In the genomic region with DNA sequence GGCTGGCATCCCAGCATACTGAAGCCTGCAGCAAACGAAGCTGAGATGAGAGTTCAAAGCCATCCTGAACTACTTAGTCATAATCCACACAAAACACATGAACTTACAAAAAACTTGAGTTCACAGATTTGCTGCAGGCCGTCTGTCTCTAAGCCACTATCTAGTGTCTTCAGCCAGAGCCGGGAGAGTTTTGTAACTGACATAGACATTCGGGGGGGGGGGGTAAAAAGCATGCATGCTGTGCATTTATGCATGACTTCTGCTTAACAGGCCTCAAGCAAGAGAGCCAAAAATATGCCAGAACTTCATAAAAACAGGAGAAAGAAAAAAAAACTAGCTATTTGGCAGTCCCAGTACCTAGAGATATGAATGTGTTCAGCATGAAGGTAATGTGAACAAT, we compare ENCODE assay signal across 21 mouse cellular contexts.
DNase-seq lines count a peak whose midpoint lies in the region; ATAC-seq lines count a peak whose summit lies in the region.
"Had no signal": no experiment of that assay in that cellular context is flagged by ENCODE, and none has a peak within 500 bp of the region (broad histone marks: within the 10 kb centered on the region; RNA-seq: fewer than 3 reads in every experiment).

No protein-coding gene starts in this region.

- no peak overlapping the region for H3K9ac ChIP-seq in embryonic facial prominence, embryonic 12.5 days
- no peak overlapping the region for H3K9ac ChIP-seq in limb, embryonic 12.5 days (replicated peaks)
- H3K9ac ChIP-seq in embryonic facial prominence, embryonic 13.5 days = no peak overlapping the region
- H3K9ac ChIP-seq in limb, embryonic 13.5 days = 0 out of 2 replicates have a peak overlapping the region, but pooled peaks have one; percentile 19
- H3K9ac ChIP-seq: heart, embryonic 12.5 days; hindbrain, embryonic 14.5 days; intestine, embryonic 15.5 days had no signal

- H3K4me3 ChIP-seq in embryonic facial prominence, embryonic 12.5 days = no peak overlapping the region
- no peak overlapping the region for H3K4me3 ChIP-seq in embryonic facial prominence, embryonic 10.5 days
- no peak overlapping the region for H3K4me3 ChIP-seq in limb, embryonic 12.5 days (replicated peaks)
- no peak overlapping the region for H3K4me3 ChIP-seq in limb, embryonic 10.5 days
- no peak overlapping the region for H3K4me3 ChIP-seq in embryonic facial prominence, embryonic 13.5 days
- H3K4me3 ChIP-seq in limb, embryonic 13.5 days = no peak overlapping the region
- H3K4me3 ChIP-seq: gastrocnemius, adult 2 months; heart, embryonic 12.5 days; hindbrain, embryonic 10.5 days; intestine, embryonic 15.5 days had no signal

- ATAC-seq in embryonic facial prominence, embryonic 12.5 days (ENCODE audit: insufficient number of reproducible peaks, insufficient read depth, low FRiP score, low TSS enrichment) = no peak
- no peak for ATAC-seq in limb, embryonic 12.5 days (ENCODE audit: insufficient number of reproducible peaks, insufficient read depth, low FRiP score, low TSS enrichment, low read depth)
- ATAC-seq in embryonic facial prominence, embryonic 13.5 days (ENCODE audit: insufficient number of reproducible peaks, insufficient read depth, low FRiP score, low TSS enrichment, low read depth) = no peak
- ATAC-seq in limb, embryonic 13.5 days (ENCODE audit: low FRiP score, low read depth) = no peak
- ATAC-seq: CD4-positive, CD25-positive, alpha-beta regulatory T cell, adult 4 months; intestine, embryonic 15.5 days had no signal

- peak overlapping the region; percentile 57; the same call in 1 of the 2 replicates for H3K27ac ChIP-seq in embryonic facial prominence, embryonic 12.5 days
- no peak overlapping the region for H3K27ac ChIP-seq in embryonic facial prominence, embryonic 10.5 days (replicated peaks)
- H3K27ac ChIP-seq in limb, embryonic 12.5 days = peak overlapping the region; percentile 73; the same call in 1 of the 2 replicates
- no peak overlapping the region for H3K27ac ChIP-seq in limb, embryonic 10.5 days
- peak overlapping the region; percentile 36; the same call in 1 of the 2 replicates for H3K27ac ChIP-seq in embryonic facial prominence, embryonic 13.5 days
- peak overlapping the region; percentile 44; the same call in 1 of the 2 replicates for H3K27ac ChIP-seq in limb, embryonic 13.5 days
- H3K27ac ChIP-seq: gastrocnemius, adult 2 months; hindbrain, embryonic 10.5 days; hindbrain, embryonic 14.5 days; intestine, embryonic 15.5 days had no signal

- no peaks in the 10 kb centered on the region for H3K9me3 ChIP-seq in embryonic facial prominence, embryonic 12.5 days
- no peaks in the 10 kb centered on the region for H3K9me3 ChIP-seq in embryonic facial prominence, embryonic 10.5 days
- no peaks in the 10 kb centered on the region for H3K9me3 ChIP-seq in limb, embryonic 12.5 days
- H3K9me3 ChIP-seq in limb, embryonic 10.5 days (replicated peaks) = no peaks in the 10 kb centered on the region
- H3K9me3 ChIP-seq in embryonic facial prominence, embryonic 13.5 days = peaks cover 4% of the 10 kb centered on the region; the same call in 1 of the 2 replicates
- H3K9me3 ChIP-seq in limb, embryonic 13.5 days = no peaks in the 10 kb centered on the region
- H3K9me3 ChIP-seq: heart, embryonic 12.5 days; hindbrain, embryonic 10.5 days; intestine, embryonic 15.5 days had no signal

- no peak for DNase-seq in embryonic facial prominence, embryonic 10.5 days (ENCODE audit: low spot score)
- DNase-seq in limb, embryonic 10.5 days (ENCODE audit: low spot score) = no peak
- DNase-seq in right cerebral cortex, adult 18-20 months = no peak
- no peak for DNase-seq in left cerebral cortex, postnatal 14 days (ENCODE audit: low spot score in 2 of 2)
- DNase-seq: adrenal gland, postnatal 10 days; B cell, adult 2 months; cerebellum, adult 11-12 months; cerebellum, adult 9-11 months; cerebellum, postnatal 36 days; gastrocnemius, adult 2 months; gastrocnemius, postnatal 25 days had no signal

- no peaks in the 10 kb centered on the region for H3K4me1 ChIP-seq in embryonic facial prominence, embryonic 12.5 days
- no peaks in the 10 kb centered on the region for H3K4me1 ChIP-seq in embryonic facial prominence, embryonic 10.5 days
- H3K4me1 ChIP-seq in limb, embryonic 12.5 days (replicated peaks) = peaks cover 10% of the 10 kb centered on the region; the same call in 1 of the 2 replicates
- H3K4me1 ChIP-seq in limb, embryonic 10.5 days = peaks cover 5% of the 10 kb centered on the region; the same call in 1 of the 2 replicates
- peaks cover 12% of the 10 kb centered on the region for H3K4me1 ChIP-seq in embryonic facial prominence, embryonic 13.5 days
- peaks cover 20% of the 10 kb centered on the region for H3K4me1 ChIP-seq in limb, embryonic 13.5 days
- H3K4me1 ChIP-seq: heart, embryonic 12.5 days; hindbrain, embryonic 10.5 days; intestine, embryonic 15.5 days had no signal

- H3K36me3 ChIP-seq in embryonic facial prominence, embryonic 12.5 days = no peaks in the 10 kb centered on the region
- H3K36me3 ChIP-seq in embryonic facial prominence, embryonic 10.5 days (replicated peaks) = no peaks in the 10 kb centered on the region
- H3K36me3 ChIP-seq in limb, embryonic 12.5 days = no peaks in the 10 kb centered on the region
- H3K36me3 ChIP-seq in limb, embryonic 10.5 days = no peaks in the 10 kb centered on the region
- no peaks in the 10 kb centered on the region for H3K36me3 ChIP-seq in embryonic facial prominence, embryonic 13.5 days
- no peaks in the 10 kb centered on the region for H3K36me3 ChIP-seq in limb, embryonic 13.5 days
- H3K36me3 ChIP-seq: G1E; heart, embryonic 12.5 days; hindbrain, embryonic 10.5 days; intestine, embryonic 15.5 days had no signal

- intact Hi-C loops in left cerebral cortex, postnatal 14 days (cut with DNase I) = no loop called here

- WGBS in embryonic facial prominence, embryonic 12.5 days = 66% methylated on average over 4 of the region's 4 CpGs
- WGBS in embryonic facial prominence, embryonic 10.5 days = 82% methylated on average over 4 of the region's 4 CpGs
- 65% methylated on average over 4 of the region's 4 CpGs for WGBS in limb, embryonic 12.5 days
- 85% methylated on average over 4 of the region's 4 CpGs for WGBS in limb, embryonic 10.5 days
- WGBS in embryonic facial prominence, embryonic 13.5 days = 36% methylated on average over 4 of the region's 4 CpGs
- 58% methylated on average over 4 of the region's 4 CpGs for WGBS in limb, embryonic 13.5 days

- H3K27me3 ChIP-seq in embryonic facial prominence, embryonic 12.5 days = no peaks in the 10 kb centered on the region
- H3K27me3 ChIP-seq in embryonic facial prominence, embryonic 10.5 days (replicated peaks; ENCODE audit: low read depth, poor library complexity, severe bottlenecking) = no peaks in the 10 kb centered on the region
- H3K27me3 ChIP-seq in limb, embryonic 12.5 days = no peaks in the 10 kb centered on the region
- H3K27me3 ChIP-seq in limb, embryonic 10.5 days (ENCODE audit: low read depth, poor library complexity, severe bottlenecking) = no peaks in the 10 kb centered on the region
- no peaks in the 10 kb centered on the region for H3K27me3 ChIP-seq in embryonic facial prominence, embryonic 13.5 days
- 0 out of 2 replicates have a peak, but pooled peaks cover 2% of the 10 kb centered on the region for H3K27me3 ChIP-seq in limb, embryonic 13.5 days
- H3K27me3 ChIP-seq: heart, embryonic 12.5 days; intestine, embryonic 15.5 days had no signal

- H3K4me2 ChIP-seq in embryonic facial prominence, embryonic 12.5 days (replicated peaks) = no peak overlapping the region
- peak overlapping the region; percentile 10; the same call in 1 of the 2 replicates for H3K4me2 ChIP-seq in limb, embryonic 12.5 days
- no peak overlapping the region for H3K4me2 ChIP-seq in embryonic facial prominence, embryonic 13.5 days
- H3K4me2 ChIP-seq in limb, embryonic 13.5 days (replicated peaks) = peak overlapping the region; percentile 31
- H3K4me2 ChIP-seq: heart, embryonic 12.5 days; hindbrain, embryonic 14.5 days; intestine, embryonic 15.5 days had no signal

Comparison
In these comparisons a context has a peak if more than half of its experiments do, and no peak if none do; other contexts are left out.
1. H3K27ac ChIP-seq: peak in embryonic facial prominence, embryonic 12.5 days (single experiment), limb, embryonic 12.5 days (single experiment), embryonic facial prominence, embryonic 13.5 days (single experiment) and limb, embryonic 13.5 days (single experiment); none in embryonic facial prominence, embryonic 10.5 days (single experiment) and limb, embryonic 10.5 days (single experiment).
2. H3K4me2 ChIP-seq: peak in limb, embryonic 12.5 days (single experiment) and limb, embryonic 13.5 days (single experiment); none in embryonic facial prominence, embryonic 12.5 days (single experiment) and embryonic facial prominence, embryonic 13.5 days (single experiment).